Mouse (Mus musculus) kidney, embryonic 16.5 days (tissue): ENCODE data around the gene Olfr619. TPM values are rescaled to one million over a fixed set of nuclear protein-coding genes. Genes with fewer than 3 reads are reported as not detected.

ENCODE experiments used
- ATAC-seq: fragments of 200-750 bp; cut with Nextera tagmentation; 2 replicates; pipeline ENCODE4 v1.8.0; 2017; ENCODE audit warnings: moderate TSS enrichment; ENCODE audit not compliant: low FRiP score, low TSS enrichment
- H3K27ac ChIP-seq: fragments of 300-500 bp; sonication (generic); 2 replicates; pipeline ENCODE4 v1.5.1; 2014; ENCODE audit warnings: low read length
- H3K27me3 ChIP-seq: fragments of 300-500 bp; sonication (generic); 2 replicates; pipeline ENCODE4 v1.6.1; 2014; ENCODE audit warnings: low read length, control low read depth, mixed read lengths; ENCODE audit not compliant: insufficient read depth
- H3K36me3 ChIP-seq: fragments of 300-500 bp; sonication (generic); 2 replicates; pipeline ENCODE4 v1.6.1; 2014; ENCODE audit warnings: low read length, control low read depth, mixed read lengths; ENCODE audit not compliant: insufficient read depth
- H3K4me1 ChIP-seq: fragments of 300-500 bp; sonication (generic); 2 replicates; pipeline ENCODE4 v1.6.1; 2014; ENCODE audit warnings: low read length, control low read depth, mixed read lengths; ENCODE audit not compliant: insufficient read depth
- H3K4me2 ChIP-seq: fragments of 300-500 bp; sonication (generic); replicated peaks from 2 replicates; pipeline ENCODE4 v1.6.1; 2014; ENCODE audit warnings: low read depth, low read length
- H3K4me3 ChIP-seq: fragments of 300-500 bp; sonication (generic); 2 replicates; pipeline ENCODE4 v1.5.1; 2014; ENCODE audit warnings: mild to moderate bottlenecking, low read length
- H3K9ac ChIP-seq: fragments of 300-500 bp; sonication (generic); replicated peaks from 2 replicates; pipeline ENCODE4 v1.6.1; 2014; ENCODE audit warnings: low read length
- H3K9me3 ChIP-seq: fragments of 300-500 bp; sonication (generic); 2 replicates; pipeline ENCODE4 v1.6.1; 2016; ENCODE audit warnings: low read length, control low read depth
- WGBS: fragments of 180-500 bp; shearing (Covaris S2); extraction: QIAGEN DNeasy Blood & Tissue Kit; methylation state at CpG from one replicate; pipeline ENCODE4 v1.1.7; 2014; 5-methylcytosine and 5-hydroxymethylcytosine counted together
- polyA plus RNA-seq: library from polyadenylated mRNA; unstranded; fragments of >200 nt; fragmentation: Nextera tagmentation; extraction: Ambion mirVana; gene quantifications from 2 replicates; pipeline ENCODE4 v1.2.1, GENCODE M21; 2015

Gene Olfr619
- not detected in 2 replicates for polyA plus RNA-seq

- H3K4me3 ChIP-seq = no peak within 1 kb of the TSS
- H3K9me3 ChIP-seq = no peaks in the 10 kb centered on the region
- no peak within 1 kb of the TSS for H3K9ac ChIP-seq
- no peaks in the 10 kb centered on the region for H3K27me3 ChIP-seq
- H3K4me2 ChIP-seq = no peak within 1 kb of the TSS
- ATAC-seq = no peak
- no peaks in the 10 kb centered on the region for H3K4me1 ChIP-seq
- no peak within 1 kb of the TSS for H3K27ac ChIP-seq
- H3K36me3 ChIP-seq = no peaks in the 10 kb centered on the region
Observed at GRCm38 (mm10) chr7:103600275-103600674, at the start of gene Olfr619. Gene Olfr619, plus strand, starts transcription at chr7:103600575.

- no peak within 1 kb of the TSS for H3K4me2 ChIP-seq
- ATAC-seq = no peak
- no peak within 1 kb of the TSS for H3K4me3 ChIP-seq
- H3K4me1 ChIP-seq = no peaks in the 10 kb centered on the region
- H3K9ac ChIP-seq = no peak within 1 kb of the TSS
- H3K27me3 ChIP-seq = no peaks in the 10 kb centered on the region
- 80% methylated on average over 2 of the region's 2 CpGs for WGBS
- H3K36me3 ChIP-seq = no peaks in the 10 kb centered on the region
- no peak within 1 kb of the TSS for H3K27ac ChIP-seq
- no peaks in the 10 kb centered on the region for H3K9me3 ChIP-seq
Observed at GRCm38 (mm10) chr7:103555779-103556178, 44.6 kb upstream of the Olfr619 start, which contains the start of gene Olfr615. Gene Olfr615, plus strand, starts transcription at chr7:103556079.

GRCm38 (mm10) chr7:103569043-103569442 lies 31.3 kb upstream of the Olfr619 start, which contains the start of gene Olfr616:
Gene Olfr616, minus strand, starts transcription at chr7:103569143.
- Histone ChIP-seq H3K4me2 (no peak within 1 kb of the TSS), H3K4me1 (no peaks in the 10 kb centered on the region), H3K4me3 (no peak within 1 kb of the TSS), H3K36me3 (no peaks in the 10 kb centered on the region), H3K9ac (no peak within 1 kb of the TSS), H3K9me3 (no peaks in the 10 kb centered on the region), H3K27me3 (no peaks in the 10 kb centered on the region), H3K27ac (no peak within 1 kb of the TSS)
- no peak for ATAC-seq
- 76% methylated on average over 3 of the region's 3 CpGs for WGBS

GRCm38 (mm10) chr7:103572761-103573160 lies 27.6 kb upstream of the Olfr619 start, which contains the start of gene Olfr617:
Gene Olfr617, plus strand, starts transcription at chr7:103573061.
- no peak within 1 kb of the TSS for H3K4me2 ChIP-seq
- H3K4me3 ChIP-seq = no peak within 1 kb of the TSS
- ATAC-seq = no peak
- H3K36me3 ChIP-seq = no peaks in the 10 kb centered on the region
- no peaks in the 10 kb centered on the region for H3K27me3 ChIP-seq
- H3K4me1 ChIP-seq = no peaks in the 10 kb centered on the region
- no peak within 1 kb of the TSS for H3K27ac ChIP-seq
- H3K9me3 ChIP-seq = no peaks in the 10 kb centered on the region
- 81% methylated on average over 1 of the region's 1 CpGs for WGBS
- no peak within 1 kb of the TSS for H3K9ac ChIP-seq

GRCm38 (mm10) chr7:103589803-103590202 lies 10.6 kb upstream of the Olfr619 start, which contains the start of gene Olfr618:
Gene Olfr618, plus strand, starts transcription at chr7:103590103.
- Histone ChIP-seq H3K4me2 (no peak within 1 kb of the TSS), H3K27me3 (no peaks in the 10 kb centered on the region), H3K9ac (no peak within 1 kb of the TSS), H3K4me3 (no peak within 1 kb of the TSS), H3K36me3 (no peaks in the 10 kb centered on the region), H3K4me1 (no peaks in the 10 kb centered on the region), H3K9me3 (no peaks in the 10 kb centered on the region), H3K27ac (no peak within 1 kb of the TSS)
- no peak for ATAC-seq
- 67% methylated on average over 2 of the region's 2 CpGs for WGBS

GRCm38 (mm10) chr7:103607425-103607824 lies 7.0 kb downstream of the Olfr619 start:
- Histone ChIP-seq H3K36me3 (no peaks in the 10 kb centered on the region), H3K27ac (no peak overlapping the region), H3K9ac (no peak overlapping the region), H3K4me1 (no peaks in the 10 kb centered on the region), H3K4me2 (no peak overlapping the region), H3K27me3 (no peaks in the 10 kb centered on the region), H3K4me3 (no peak overlapping the region), H3K9me3 (no peaks in the 10 kb centered on the region)
- WGBS = 89% methylated on average over 2 of the region's 2 CpGs
- no peak for ATAC-seq

- WGBS = 70% methylated on average over 2 of the region's 2 CpGs
- Histone ChIP-seq H3K9me3 (no peaks in the 10 kb centered on the region), H3K27ac (no peak within 1 kb of the TSS), H3K4me2 (no peak within 1 kb of the TSS), H3K4me3 (no peak within 1 kb of the TSS), H3K27me3 (no peaks in the 10 kb centered on the region), H3K9ac (no peak within 1 kb of the TSS), H3K36me3 (no peaks in the 10 kb centered on the region), H3K4me1 (no peaks in the 10 kb centered on the region)
- no peak for ATAC-seq
Observed at GRCm38 (mm10) chr7:103612434-103612833, 12.1 kb downstream of the Olfr619 start, which contains the start of gene Olfr620. Gene Olfr620, minus strand, starts transcription at chr7:103612534.

- Histone ChIP-seq H3K9me3 (no peaks in the 10 kb centered on the region), H3K36me3 (no peaks in the 10 kb centered on the region), H3K9ac (no peak overlapping the region), H3K27ac (no peak overlapping the region), H3K27me3 (no peaks in the 10 kb centered on the region), H3K4me3 (no peak overlapping the region), H3K4me1 (no peaks in the 10 kb centered on the region), H3K4me2 (no peak overlapping the region)
- no peak for ATAC-seq
Observed at GRCm38 (mm10) chr7:103636795-103637194, 36.4 kb downstream of the Olfr619 start.

GRCm38 (mm10) chr7:103642602-103643001 lies 42.2 kb downstream of the Olfr619 start, which contains the start of gene Olfr622:
Gene Olfr622, minus strand, starts transcription at chr7:103642702.
- Histone ChIP-seq H3K9ac (no peak within 1 kb of the TSS), H3K4me2 (no peak within 1 kb of the TSS), H3K27ac (no peak within 1 kb of the TSS), H3K4me3 (no peak within 1 kb of the TSS), H3K27me3 (no peaks in the 10 kb centered on the region), H3K4me1 (no peaks in the 10 kb centered on the region), H3K36me3 (no peaks in the 10 kb centered on the region), H3K9me3 (no peaks in the 10 kb centered on the region)
- ATAC-seq = no peak
- whole genome bisulfite sequencing = 82% methylated on average over 1 of the region's 1 CpGs

- Histone ChIP-seq H3K4me2 (no peak overlapping the region), H3K9me3 (no peaks in the 10 kb centered on the region), H3K27ac (no peak overlapping the region), H3K4me1 (no peaks in the 10 kb centered on the region), H3K36me3 (no peaks in the 10 kb centered on the region), H3K4me3 (no peak overlapping the region), H3K9ac (no peak overlapping the region), H3K27me3 (no peaks in the 10 kb centered on the region)
- ATAC-seq = no peak
- 78% methylated on average over 4 of the region's 4 CpGs for WGBS
Observed at GRCm38 (mm10) chr7:103644070-103644469, 43.7 kb downstream of the Olfr619 start.
